Mouse (Mus musculus): Measurements from ENCODE around the gene Ffar1.
"Not testable (repeated sequence)": the region's sequence is repeated elsewhere in the genome, so short reads cannot be mapped to it uniquely, and the experiment has no call there.

Gene Ffar1

GRCm38 (mm10) chr7:30847934-30848333, 13.4 kb downstream of the Ffar1 start:
- DNase-seq (ENCODE audit: low read depth, low spot score) = no peak

GRCm38 (mm10) chr7:30847386-30847785, 14.0 kb downstream of the Ffar1 start:
- no peak for DNase-seq (ENCODE audit: low read depth, low spot score)

DNA sequence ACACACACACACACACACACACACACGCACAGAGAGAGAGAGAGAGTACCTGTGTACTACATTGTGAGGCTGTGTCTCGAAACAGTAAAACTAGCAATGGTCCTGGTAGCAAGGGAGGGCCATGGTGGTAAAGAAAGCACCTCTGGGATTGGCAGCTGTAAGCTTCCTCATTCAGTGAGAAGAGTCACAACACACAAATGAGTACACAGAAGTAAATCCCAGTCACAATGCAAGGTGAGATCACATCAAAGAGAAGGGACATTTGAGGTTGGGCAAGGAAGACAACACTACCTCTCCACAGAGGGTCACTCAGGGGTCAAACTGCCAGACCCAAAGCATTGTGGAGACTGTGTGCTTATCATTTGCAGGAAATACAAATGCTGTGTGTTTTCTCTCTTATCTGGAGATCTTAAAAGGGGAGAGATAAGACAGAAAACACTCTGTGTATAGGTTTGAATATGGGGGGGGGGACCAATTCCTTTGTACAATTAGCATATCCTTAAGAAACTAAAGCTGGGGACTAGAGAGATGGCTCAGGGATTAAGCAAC, 14.8 kb downstream of the Ffar1 start:
- DNase-seq (ENCODE audit: low read depth, low spot score) = no peak

GRCm38 (mm10) chr7:30844676-30845297, 16.6 kb downstream of the Ffar1 start:
- no peak for DNase-seq (ENCODE audit: low read depth, low spot score)

- DNase-seq (ENCODE audit: low read depth, low spot score) = no peak
Measured at GRCm38 (mm10) chr7:30842092-30842491, 19.3 kb downstream of the Ffar1 start.

- no peak for DNase-seq (ENCODE audit: low read depth, low spot score)
Measured at GRCm38 (mm10) chr7:30841379-30841778, 20.0 kb downstream of the Ffar1 start.

DNA sequence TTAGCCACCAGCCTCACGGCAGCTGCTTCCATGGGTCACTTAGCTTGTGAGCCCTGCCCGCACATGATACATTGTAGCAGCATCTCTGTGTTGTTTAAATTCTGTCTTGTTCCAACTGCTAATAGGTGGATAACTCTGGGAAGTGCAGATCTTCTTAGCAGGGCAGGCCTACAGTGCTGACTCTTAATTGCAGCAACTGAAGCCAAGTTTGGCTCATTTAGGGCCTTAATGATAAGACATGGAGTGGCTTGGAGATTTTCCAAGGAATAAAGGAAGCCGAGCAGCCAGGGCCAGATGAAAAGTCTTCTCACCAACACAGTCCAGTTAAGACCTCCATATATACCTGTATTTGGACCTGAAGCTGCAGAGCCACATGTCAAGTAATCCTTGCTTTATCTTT, 21.1 kb downstream of the Ffar1 start:
- DNase-seq (ENCODE audit: low read depth, low spot score) = no peak

DNA sequence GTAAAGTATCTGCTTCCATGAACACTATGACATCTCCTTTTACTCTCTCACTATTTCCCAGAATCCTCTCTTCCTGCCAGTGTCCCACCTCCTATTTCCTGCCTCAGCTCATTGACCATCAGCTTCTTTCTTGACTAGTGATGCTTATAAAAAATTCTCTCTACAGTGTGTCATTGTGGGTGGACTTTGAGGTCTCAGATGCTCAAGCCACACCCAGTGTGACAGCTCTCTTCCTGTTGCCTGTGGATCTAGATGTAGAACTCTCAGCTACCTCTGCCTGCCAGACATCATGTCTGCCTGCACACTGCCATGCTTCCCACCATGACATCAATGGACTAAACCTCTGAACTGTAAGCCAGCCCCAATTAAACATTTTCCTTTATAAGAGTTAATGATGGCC, 24.1 kb downstream of the Ffar1 start:
- no peak for DNase-seq (ENCODE audit: low read depth, low spot score)

- DNase-seq (ENCODE audit: low read depth, low spot score) = not testable (repeated sequence)
Measured at GRCm38 (mm10) chr7:30832684-30833083, 28.7 kb downstream of the Ffar1 start.

GRCm38 (mm10) chr7:30832261-30832660, 29.1 kb downstream of the Ffar1 start:
- DNase-seq (ENCODE audit: low read depth, low spot score) = no peak

DNA sequence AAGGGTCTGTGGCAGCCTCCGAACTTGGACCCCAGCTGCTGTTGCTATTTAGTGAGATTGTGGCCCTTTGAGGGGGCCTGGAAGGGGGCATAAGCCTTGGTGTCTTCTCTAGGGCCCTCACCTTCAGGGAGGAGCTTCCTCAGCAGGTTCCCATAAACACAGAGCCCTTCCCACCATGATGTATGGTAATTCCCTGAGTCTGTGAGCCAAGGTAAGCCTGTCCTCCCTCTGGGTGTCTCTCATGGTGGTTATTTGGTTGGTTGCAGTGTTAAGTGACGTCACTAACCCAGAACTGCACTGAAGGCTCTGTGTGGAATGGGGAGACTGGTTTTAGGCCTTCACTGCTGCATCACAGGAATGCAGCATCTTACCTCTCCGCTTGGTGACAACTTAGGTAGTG, 31.9 kb downstream of the Ffar1 start:
- no peak for DNase-seq (ENCODE audit: low read depth, low spot score)

DNA sequence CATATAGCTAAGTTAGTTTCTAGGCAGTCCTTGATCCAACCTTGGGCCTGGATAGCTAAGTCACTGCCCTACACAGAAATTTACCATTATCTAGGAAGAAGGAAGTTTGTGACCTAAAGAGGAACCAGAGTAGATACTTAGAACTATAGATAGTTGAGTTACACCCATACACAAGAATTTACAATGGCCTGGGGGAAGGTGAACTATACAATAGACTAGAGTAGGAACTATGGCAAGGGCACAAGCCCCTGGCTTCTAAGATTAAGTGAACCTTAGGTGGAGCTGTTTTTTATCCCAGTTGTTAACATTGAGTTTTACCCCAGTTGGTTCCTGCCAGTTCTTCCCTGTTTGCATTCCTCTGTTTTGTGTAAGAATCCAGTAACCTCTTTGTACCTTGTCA, 32.5 kb downstream of the Ffar1 start:
- not testable (repeated sequence) for DNase-seq (ENCODE audit: low read depth, low spot score)

DNA sequence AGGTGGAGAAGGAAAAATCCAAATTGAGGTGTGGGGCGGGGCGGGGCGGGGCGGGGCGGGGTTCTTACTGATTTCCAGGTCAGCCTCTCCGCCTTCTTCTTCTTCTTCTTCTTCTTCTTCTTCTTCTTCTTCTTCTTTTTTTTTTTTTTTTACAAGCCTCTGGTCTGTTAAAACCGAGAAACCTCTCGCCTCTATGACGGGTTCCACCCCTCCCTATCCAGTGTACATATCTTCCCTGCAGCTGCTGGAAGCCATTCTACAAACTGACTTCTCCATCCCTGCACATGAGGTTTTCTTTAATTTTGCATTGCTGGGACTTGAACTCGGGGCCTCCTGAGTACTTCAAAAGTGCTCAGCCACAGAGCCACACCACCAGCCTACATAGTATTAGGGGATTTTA, 34.7 kb downstream of the Ffar1 start:
- no peak for DNase-seq (ENCODE audit: low read depth, low spot score)

DNA sequence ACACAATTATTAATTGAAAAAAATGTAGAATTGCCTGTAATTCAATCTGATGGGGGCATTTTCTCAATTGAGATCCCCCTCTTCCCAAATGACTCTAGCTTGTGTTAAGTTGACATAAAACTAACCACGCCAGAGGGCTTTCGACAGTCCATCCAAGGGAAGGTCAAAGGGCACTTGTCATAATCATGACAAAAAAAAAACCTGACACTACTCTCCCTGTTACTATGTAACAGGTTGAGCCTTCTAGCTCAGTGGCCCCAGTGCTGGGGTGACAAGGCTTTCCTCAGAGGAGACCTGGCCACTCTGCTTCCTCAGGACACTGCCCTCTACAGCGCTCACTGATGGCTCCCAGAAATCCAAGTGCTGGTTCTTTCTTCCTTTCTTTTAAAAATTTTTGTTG, 37.1 kb downstream of the Ffar1 start:
- no peak for DNase-seq (ENCODE audit: low read depth, low spot score)

GRCm38 (mm10) chr7:30823675-30824074, 37.7 kb downstream of the Ffar1 start, which contains the start of gene Ffar2:
TSS of gene Ffar2 (minus strand) at chr7:30823775.
- DNase-seq (ENCODE audit: low read depth, low spot score) = no peak

GRCm38 (mm10) chr7:30821532-30821931, 39.8 kb downstream of the Ffar1 start:
- DNase-seq (ENCODE audit: low read depth, low spot score) = no peak

GRCm38 (mm10) chr7:30820854-30821445, 40.4 kb downstream of the Ffar1 start:
- no peak for DNase-seq (ENCODE audit: low read depth, low spot score)

DNA sequence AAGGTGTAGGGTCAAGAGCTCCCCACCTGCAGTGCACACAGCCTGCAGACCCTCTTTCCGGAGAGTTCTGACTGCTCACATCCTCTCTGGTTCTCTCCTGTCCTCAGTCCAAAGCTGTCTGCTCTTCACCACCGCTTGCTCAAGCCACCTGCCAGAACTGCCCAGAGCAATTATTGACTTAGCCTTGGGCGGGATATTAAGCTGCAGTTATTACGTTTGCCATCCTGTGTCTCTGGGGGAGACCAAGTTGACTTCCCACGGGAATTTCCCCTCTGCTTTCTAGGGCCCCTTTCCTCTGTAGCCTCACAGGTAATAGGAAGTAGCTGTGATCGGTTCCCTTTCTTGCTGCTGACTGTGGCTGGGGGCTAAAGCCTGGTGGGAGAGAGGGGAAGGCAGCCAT, 41.2 kb downstream of the Ffar1 start:
- no peak for DNase-seq (ENCODE audit: low read depth, low spot score)

DNA sequence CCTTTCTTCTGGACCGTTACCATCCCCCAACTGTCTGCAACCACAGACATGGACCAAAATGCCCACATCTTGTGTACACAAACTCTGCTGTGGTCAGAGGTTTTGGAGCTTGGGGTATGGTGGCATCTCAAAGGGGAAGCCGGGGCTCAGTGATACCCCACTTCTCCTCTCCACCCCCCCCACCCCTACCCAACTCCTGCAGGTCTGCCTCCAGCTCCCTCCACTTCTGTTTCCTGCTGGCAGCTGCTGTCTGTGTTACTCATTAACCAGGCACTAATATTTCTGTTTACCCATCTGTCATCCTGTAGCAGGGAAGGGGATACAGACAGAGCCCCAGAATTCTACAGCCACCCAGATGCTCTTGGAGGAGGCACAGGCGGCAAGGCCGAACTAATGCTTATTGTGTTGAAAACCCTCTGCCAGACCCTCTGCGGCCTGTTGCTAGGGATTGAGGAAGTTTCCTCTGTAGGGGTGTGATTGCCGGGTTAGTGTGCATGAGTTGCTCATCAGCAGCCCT, 49.0 kb downstream of the Ffar1 start:
- no peak for DNase-seq (ENCODE audit: low read depth, low spot score)

DNA sequence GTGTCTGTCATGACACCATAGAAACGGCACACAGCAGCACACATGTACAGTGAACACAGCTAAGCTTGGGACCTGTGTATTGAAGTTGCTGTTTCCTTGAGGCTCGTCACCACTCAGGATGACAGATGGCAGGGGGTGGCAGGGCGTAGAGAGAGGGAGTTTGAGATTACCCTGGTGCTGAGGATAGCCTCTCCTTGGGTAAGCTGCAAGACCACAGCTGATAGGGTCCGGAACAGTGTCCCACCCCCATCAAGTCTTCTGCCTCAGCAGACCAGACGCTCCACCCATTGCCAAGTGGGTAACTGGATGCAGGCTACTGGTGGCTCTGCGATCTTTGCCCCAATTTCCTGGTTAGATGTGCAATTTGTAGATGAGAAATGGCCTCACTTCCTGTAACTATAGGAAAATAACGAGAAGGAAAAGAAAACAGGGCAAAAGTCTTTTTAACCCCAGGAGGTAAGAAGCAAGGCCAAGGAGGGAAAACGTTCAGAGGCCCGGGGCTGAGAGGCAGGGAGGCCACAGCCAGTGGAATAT, 49.5 kb downstream of the Ffar1 start:
- no peak for DNase-seq (ENCODE audit: low read depth, low spot score)

- DNase-seq (ENCODE audit: low read depth, low spot score) = no peak
Measured at GRCm38 (mm10) chr7:30810319-30810718, 51.0 kb downstream of the Ffar1 start.

Measured in embryo, embryonic 11.5 days (tissue).